Mouse (Mus musculus) CH12.LX (cell line): ENCODE data around the gene Slc25a44. TPM values are rescaled to one million over a fixed set of nuclear protein-coding genes. Genes with fewer than 3 reads are reported as not detected.

Experiments used
- DNase-seq: peaks from one replicate; pipeline ENCODE4 v3.0.0-alpha.2; 2013; ENCODE audit errors: extremely low read depth
- H3K27ac ChIP-seq: 2 replicates; pipeline ENCODE4 v1.5.1; 2012; ENCODE audit warnings: low read depth, mild to moderate bottlenecking, control low read depth, moderate library complexity; ENCODE audit not compliant: insufficient read depth
- H3K27me3 ChIP-seq: replicated peaks from 2 replicates; pipeline ENCODE3; 2012; ENCODE audit warnings: inconsistent platforms
- H3K36me3 ChIP-seq, 2 experiments: replicated peaks in 1 of 2; 2 replicates each; pipeline versions ENCODE3 to v1.6.1; 2012; ENCODE audit warnings: inconsistent platforms in 1 of 2, low read length in 1 of 2, mild to moderate bottlenecking in 1 of 2, mixed read lengths in 1 of 2, moderate library complexity in 1 of 2; ENCODE audit not compliant: control insufficient read depth in 1 of 2, insufficient read depth in 1 of 2
- H3K4me1 ChIP-seq, 2 experiments: 2 replicates each; pipeline ENCODE4 v1.6.1; 2012; ENCODE audit warnings: inconsistent platforms in 1 of 2, moderate library complexity in 1 of 2; ENCODE audit not compliant: insufficient read depth in 2 of 2, control insufficient read depth in 1 of 2
- H3K4me2 ChIP-seq: 2 replicates; pipeline ENCODE4 v1.6.1; 2012; ENCODE audit warnings: low read depth, mild to moderate bottlenecking, control low read depth; ENCODE audit not compliant: poor library complexity, insufficient read depth, severe bottlenecking
- H3K4me3 ChIP-seq, 3 experiments: fragments of 150-350 bp in 1 of 3; sonication (generic) in 1 of 3; replicated peaks in 1 of 3; 2 replicates each; pipeline versions ENCODE3 to v1.5.1; 2011 to 2012; ENCODE audit warnings: low read depth in 2 of 3, low read length in 2 of 3, mild to moderate bottlenecking in 2 of 3, moderate library complexity in 2 of 3, control low read depth in 1 of 3, improper control_type of control experiment in 1 of 3, inconsistent platforms in 1 of 3, mixed read lengths in 1 of 3; ENCODE audit not compliant: poor library complexity in 1 of 3
- H3K79me2 ChIP-seq: replicated peaks from 2 replicates; pipeline ENCODE4 v1.6.1; 2012; ENCODE audit warnings: mild to moderate bottlenecking, moderate library complexity; ENCODE audit not compliant: control insufficient read depth, poor library complexity, insufficient read depth, severe bottlenecking; ENCODE audit errors: extremely low read depth
- H3K9ac ChIP-seq: 2 replicates; pipeline ENCODE4 v1.6.1; 2012; ENCODE audit warnings: low read depth, mild to moderate bottlenecking, control low read depth, moderate library complexity; ENCODE audit not compliant: insufficient read depth
- H3K9me3 ChIP-seq: replicated peaks from 2 replicates; pipeline ENCODE3; 2012; ENCODE audit warnings: low read length, inconsistent platforms, mixed read lengths
- BHLHE40 ChIP-seq: IDR thresholded peaks from 2 replicates; pipeline ENCODE4 v1.6.1; 2011; ENCODE audit warnings: mild to moderate bottlenecking, low read depth, low read length, improper control_type of control experiment
- CHD2 ChIP-seq: IDR thresholded peaks from 2 replicates; pipeline ENCODE4 v1.6.1; 2011; ENCODE audit warnings: low read length, improper control_type of control experiment
- E2F4 ChIP-seq: IDR thresholded peaks from 2 replicates; pipeline ENCODE4 v1.6.1; 2011; ENCODE audit warnings: low read depth, low read length, improper control_type of control experiment; ENCODE audit not compliant: insufficient replicate concordance
- ELF1 ChIP-seq: IDR thresholded peaks from 2 replicates; pipeline ENCODE4 v1.6.1; 2014; ENCODE audit warnings: low read depth, mild to moderate bottlenecking, inconsistent platforms, low read length, improper control_type of control experiment
- JUN ChIP-seq: IDR thresholded peaks from 2 replicates; pipeline ENCODE4 v1.6.1; 2011; ENCODE audit warnings: low read depth, mild to moderate bottlenecking, low read length, improper control_type of control experiment, moderate library complexity; ENCODE audit not compliant: insufficient read depth
- KAT2A ChIP-seq: IDR thresholded peaks from 2 replicates; pipeline ENCODE4 v1.6.1; 2012; ENCODE audit warnings: low read length, improper control_type of control experiment, inconsistent platforms; ENCODE audit not compliant: insufficient replicate concordance
- MAX ChIP-seq: IDR thresholded peaks from 2 replicates; pipeline ENCODE4 v1.6.1; 2011; ENCODE audit warnings: low read length, improper control_type of control experiment
- MAZ ChIP-seq: IDR thresholded peaks from 2 replicates; pipeline ENCODE4 v1.6.1; 2012; ENCODE audit warnings: low read depth, mild to moderate bottlenecking, inconsistent platforms, low read length, improper control_type of control experiment, moderate library complexity
- MYC ChIP-seq: IDR thresholded peaks from 2 replicates; pipeline ENCODE4 v1.6.1; 2011; ENCODE audit warnings: low read depth, mild to moderate bottlenecking, improper control_type of control experiment, low read length
- NELFE ChIP-seq: IDR thresholded peaks from 2 replicates; pipeline ENCODE4 v1.6.1; 2011; ENCODE audit warnings: low read depth, low read length, improper control_type of control experiment
- POLR2A ChIP-seq: IDR thresholded peaks from 2 replicates; pipeline ENCODE4 v1.6.1; 2011; ENCODE audit warnings: low read depth, mild to moderate bottlenecking, improper control_type of control experiment, low read length
- RAD21 ChIP-seq: IDR thresholded peaks from 2 replicates; pipeline ENCODE4 v1.6.1; 2011; ENCODE audit warnings: low read depth, mild to moderate bottlenecking, low read length, improper control_type of control experiment, moderate library complexity
- RCOR1 ChIP-seq: conservative IDR thresholded peaks from 2 replicates; pipeline ENCODE4 v1.6.1; 2012; ENCODE audit warnings: low read depth, mild to moderate bottlenecking, inconsistent platforms, low read length, improper control_type of control experiment
- TCF12 ChIP-seq: IDR thresholded peaks from 2 replicates; pipeline ENCODE4 v1.6.1; 2014; ENCODE audit warnings: low read depth, mild to moderate bottlenecking, inconsistent platforms, low read length, improper control_type of control experiment
- USF2 ChIP-seq: conservative IDR thresholded peaks from 2 replicates; pipeline ENCODE4 v1.6.1; 2011; ENCODE audit warnings: low read depth, low read length, improper control_type of control experiment
- ZMIZ1 ChIP-seq: IDR thresholded peaks from 2 replicates; pipeline ENCODE4 v1.6.1; 2012; ENCODE audit warnings: low read depth, mild to moderate bottlenecking, inconsistent platforms, low read length, improper control_type of control experiment
- ZNF384 ChIP-seq: IDR thresholded peaks from 2 replicates; pipeline ENCODE4 v1.6.1; 2012; ENCODE audit warnings: low read depth, low read length, improper control_type of control experiment, inconsistent platforms
- dilution Hi-C: fragments of 300-500 bp; cut with MboI; formaldehyde crosslinking; loops from 2 replicates; pipeline ENCODE4 v1.14.3; 2020; ENCODE audit warnings: low sequenced_read_pairs; ENCODE audit not compliant: extremely low pct_unique_long_range_greater_than_20kb, extremely low pct_ligation_motif_present
- in situ Hi-C: fragments of 300-500 bp; cut with MboI; formaldehyde crosslinking; loops from 3 replicates; pipeline ENCODE4 v1.14.3; 2019; ENCODE audit warnings: low sequenced_read_pairs, low pct_ligation_motif_present, low pct_unique_long_range_greater_than_20kb, mixed read lengths
- polyA plus RNA-seq: library from polyadenylated mRNA; unstranded; fragments of >175 nt; gene quantifications from 2 replicates; pipeline ENCODE4 v1.2.1, GENCODE M21; 2012; ENCODE audit warnings: low read depth; ENCODE audit not compliant: insufficient read length
- total RNA-seq, 2 experiments: library from RNA; depleted of rRNA; stranded (reverse); fragments of 300-350 nt in 1 of 2; fragments of >200 nt in 1 of 2; gene quantifications; 2 replicates each; pipeline ENCODE4 v1.2.3; 2012 to 2014

Slc25a44 gene
- total and polyA plus RNA-seq, 3 experiments = 8.9 to 17.5 (median 13.2) TPM

- dilution Hi-C loops = no loop called here
- no peak overlapping the region for H3K9ac ChIP-seq
- in situ Hi-C loops = no loop called here
- H3K9me3 ChIP-seq = no peaks in the 10 kb centered on the region
- DNase-seq = no peak
- peaks cover 22 to 66% of the 10 kb centered on the region in 2 experiments for H3K4me1 ChIP-seq
- no peaks in the 10 kb centered on the region for H3K27me3 ChIP-seq
- TF ChIP-seq MAX = no peak
- no peak for TF ChIP-seq E2F4
- TF ChIP-seq USF2 = no peak
- no peak for TF ChIP-seq KAT2A
- no peak for TF ChIP-seq POLR2A
- no peak for TF ChIP-seq RCOR1
- no peak for TF ChIP-seq MAZ
- TF ChIP-seq RAD21 = no peak
- TF ChIP-seq CHD2 = no peak
- TF ChIP-seq, all 38 proteins: peak for 0
- no peak overlapping the region for H3K27ac ChIP-seq
- H3K36me3 ChIP-seq = no peaks in the 10 kb centered on the region
- H3K4me2 ChIP-seq = no peak overlapping the region
- H3K79me2 ChIP-seq = no peaks in the 10 kb centered on the region
- no peak overlapping the region for H3K4me3 ChIP-seq
Measured at GRCm38 (mm10) chr3:88455588-88456264, 30.8 kb upstream of the Slc25a44 start.

- no peaks in the 10 kb centered on the region for H3K36me3 ChIP-seq
- no peak overlapping the region for H3K27ac ChIP-seq
- DNase-seq = no peak
- H3K4me2 ChIP-seq = no peak overlapping the region
- TF ChIP-seq TCF12 (no peak), BHLHE40 (no peak), ZMIZ1 (no peak), NELFE (no peak), MYC (no peak), RCOR1 (no peak), JUN (no peak), ZNF384 (no peak), ELF1 (no peak)
- in situ Hi-C loops = no loop called here
- no peaks in the 10 kb centered on the region for H3K9me3 ChIP-seq
- peaks cover 14 to 58% of the 10 kb centered on the region in 2 experiments for H3K4me1 ChIP-seq
- H3K4me3 ChIP-seq = no peak overlapping the region
- dilution Hi-C loops = no loop called here
- H3K9ac ChIP-seq = no peak overlapping the region
- H3K27me3 ChIP-seq = no peaks in the 10 kb centered on the region
- H3K79me2 ChIP-seq = no peaks in the 10 kb centered on the region
Measured at GRCm38 (mm10) chr3:88454762-88455587, 30.0 kb upstream of the Slc25a44 start.
